Mouse (Mus musculus) erythroblast, embryonic 14.5 days (primary cell): ENCODE measurements around the gene Nfatc2.

ENCODE experiments used
- GATA1 ChIP-seq: IDR thresholded peaks from 2 replicates; pipeline ENCODE4 v1.6.1; 2012; ENCODE audit warnings: low read length, inconsistent platforms, mixed read lengths
- TAL1 ChIP-seq: IDR thresholded peaks from 3 replicates; pipeline ENCODE4 v1.6.1; 2012; ENCODE audit warnings: low read length, inconsistent platforms, mixed read lengths

- TF ChIP-seq TAL1 = no peak
- no peak for TF ChIP-seq GATA1
These were observed 120.3 kb downstream of the Nfatc2 start for GRCm38 (mm10) chr2:168481121-168481520.
